Mouse (Mus musculus): ENCODE results near the gene Junb. TPM values are rescaled to one million over a fixed set of nuclear protein-coding genes. Genes with fewer than 3 reads are reported as not detected.

The Junb gene
- polyA plus RNA-seq, 1 experiment from 2014 or later: 21.9 TPM

DNA sequence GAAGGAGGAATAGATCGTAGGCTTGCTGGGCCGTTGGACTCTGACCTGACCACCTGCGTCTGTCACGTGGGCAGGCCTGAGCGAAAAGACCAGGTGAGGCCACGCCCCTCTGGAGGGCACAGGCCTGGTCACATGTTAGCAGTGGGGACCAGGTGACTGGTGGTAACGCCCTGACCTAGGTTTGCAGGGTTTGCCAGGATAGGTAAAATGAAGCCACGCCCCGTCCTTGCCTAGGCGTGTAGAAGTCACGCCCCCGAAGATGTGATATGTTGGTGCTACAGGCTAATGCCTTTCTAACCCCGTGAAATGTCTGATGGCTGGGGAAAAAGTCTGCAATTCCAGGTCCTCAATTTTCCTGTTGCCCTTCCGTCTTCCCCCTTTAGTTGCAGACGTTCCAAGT lies 12.3 kb upstream of the Junb start:
- peak overlapping the region; percentile 96 for H3K27ac ChIP-seq (ENCODE audit: low read depth)
- DNase-seq: peak; percentile 85
- H3K9me3 ChIP-seq (ENCODE audit: low read length): no peaks in the 10 kb centered on the region
- H3K4me2 ChIP-seq (ENCODE audit: low read depth, low read length): peak overlapping the region; percentile 97
- H3K4me3 ChIP-seq (ENCODE audit: low read depth, low read length): peak overlapping the region; percentile 63
- WGBS (ENCODE audit: insufficient replicate concordance): 4% methylated on average over 15 of the region's 15 CpGs
- no peaks in the 10 kb centered on the region for H3K36me3 ChIP-seq (replicated peaks; ENCODE audit: insufficient read depth, low read length)
- no peaks in the 10 kb centered on the region for H3K27me3 ChIP-seq (ENCODE audit: insufficient read depth, low read length)
- peak overlapping the region; percentile 82 for H3K9ac ChIP-seq (replicated peaks)
- peaks cover 27% of the 10 kb centered on the region for H3K4me1 ChIP-seq (ENCODE audit: insufficient read depth)
- TF ChIP-seq EP300 (IDR thresholded peaks at IDR 0.05; ENCODE audit: low read depth): no peak
- TF ChIP-seq CTCF (IDR thresholded peaks at IDR 0.05; ENCODE audit: low read depth): no peak
- ATAC-seq: peak; percentile 62

DNA sequence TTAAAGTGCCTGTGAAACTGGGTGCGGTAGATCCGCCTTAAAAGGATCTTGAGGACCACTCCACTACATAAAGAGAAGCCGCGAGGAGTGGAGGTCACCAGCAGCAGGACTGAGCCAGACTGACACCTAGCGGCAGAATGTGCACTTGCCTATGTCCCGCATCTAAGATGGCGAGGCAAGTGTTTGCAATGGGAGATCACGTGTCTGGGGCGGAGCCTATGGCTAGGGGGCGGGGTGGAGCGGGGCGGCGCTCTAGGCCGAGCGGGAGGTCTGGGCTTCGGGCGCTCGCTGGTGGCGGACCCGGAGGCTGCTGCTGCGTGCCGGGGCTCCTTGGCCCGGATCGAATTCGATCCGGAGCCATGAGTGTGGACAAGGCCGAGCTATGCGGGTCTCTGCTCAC lies 11.8 kb upstream of the Junb start, which contains the start of gene Hook2:
Hook2 (plus strand) TSS at position 255 of the 400 bp plus-strand sequence.
- H3K36me3 ChIP-seq (replicated peaks; ENCODE audit: insufficient read depth, low read length): no peaks in the 10 kb centered on the region
- peak within 1 kb of the TSS; percentile 82 for H3K9ac ChIP-seq (replicated peaks)
- H3K4me2 ChIP-seq (ENCODE audit: low read depth, low read length): peak within 1 kb of the TSS; percentile 97
- peaks cover 32% of the 10 kb centered on the region for H3K4me1 ChIP-seq (ENCODE audit: insufficient read depth)
- ATAC-seq (peak; percentile 85), DNase-seq (peak; percentile 99)
- H3K9me3 ChIP-seq (ENCODE audit: low read length): no peaks in the 10 kb centered on the region
- no peaks in the 10 kb centered on the region for H3K27me3 ChIP-seq (ENCODE audit: insufficient read depth, low read length)
- peak within 1 kb of the TSS; percentile 96 for H3K27ac ChIP-seq (ENCODE audit: low read depth)
- peak within 1 kb of the TSS; percentile 63 for H3K4me3 ChIP-seq (ENCODE audit: low read depth, low read length)
- under 1% methylated on average over 25 of the region's 28 CpGs for WGBS (ENCODE audit: insufficient replicate concordance)
- TF ChIP-seq EP300 (IDR thresholded peaks at IDR 0.05; ENCODE audit: low read depth) (no peak; the same call in 1 of the 2 replicates), CTCF (IDR thresholded peaks at IDR 0.05; ENCODE audit: low read depth) (peak; percentile 100)

DNA sequence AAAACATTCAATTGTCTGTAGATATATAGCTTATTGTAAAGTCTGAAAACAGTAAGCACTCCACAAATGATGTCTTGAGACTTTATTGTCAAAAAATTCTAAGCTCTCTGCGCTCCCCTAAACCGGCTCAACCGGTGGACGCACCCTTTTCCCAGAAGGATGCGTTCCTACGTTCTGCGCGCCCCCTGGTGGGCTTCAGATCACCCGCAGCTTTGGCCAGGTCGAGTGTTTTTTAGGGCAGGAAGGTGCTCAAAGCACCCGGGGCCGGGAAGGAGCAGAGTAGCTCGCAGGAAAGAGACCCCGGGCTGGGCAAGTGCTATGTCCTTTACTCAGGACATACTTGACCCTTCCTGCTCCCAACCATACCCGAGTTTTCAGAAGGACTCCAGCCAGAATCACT lies 11.3 kb upstream of the Junb start:
- H3K4me2 ChIP-seq (ENCODE audit: low read depth, low read length): peak overlapping the region; percentile 97
- peak; percentile 95 for TF ChIP-seq CTCF (IDR thresholded peaks at IDR 0.05; ENCODE audit: low read depth)
- TF ChIP-seq EP300 (IDR thresholded peaks at IDR 0.05; ENCODE audit: low read depth): peak; percentile 36; the same call in 1 of the 2 replicates
- H3K36me3 ChIP-seq (replicated peaks; ENCODE audit: insufficient read depth, low read length): no peaks in the 10 kb centered on the region
- ATAC-seq (peak; percentile 70), DNase-seq (peak; percentile 94)
- peaks cover 37% of the 10 kb centered on the region for H3K4me1 ChIP-seq (ENCODE audit: insufficient read depth)
- H3K9me3 ChIP-seq (ENCODE audit: low read length): no peaks in the 10 kb centered on the region
- peak overlapping the region; percentile 63 for H3K4me3 ChIP-seq (ENCODE audit: low read depth, low read length)
- WGBS (ENCODE audit: insufficient replicate concordance): 0% methylated on average over 15 of the region's 15 CpGs
- H3K27ac ChIP-seq (ENCODE audit: low read depth): peak overlapping the region; percentile 96
- H3K9ac ChIP-seq (replicated peaks): peak overlapping the region; percentile 82
- H3K27me3 ChIP-seq (ENCODE audit: insufficient read depth, low read length): no peaks in the 10 kb centered on the region

DNA sequence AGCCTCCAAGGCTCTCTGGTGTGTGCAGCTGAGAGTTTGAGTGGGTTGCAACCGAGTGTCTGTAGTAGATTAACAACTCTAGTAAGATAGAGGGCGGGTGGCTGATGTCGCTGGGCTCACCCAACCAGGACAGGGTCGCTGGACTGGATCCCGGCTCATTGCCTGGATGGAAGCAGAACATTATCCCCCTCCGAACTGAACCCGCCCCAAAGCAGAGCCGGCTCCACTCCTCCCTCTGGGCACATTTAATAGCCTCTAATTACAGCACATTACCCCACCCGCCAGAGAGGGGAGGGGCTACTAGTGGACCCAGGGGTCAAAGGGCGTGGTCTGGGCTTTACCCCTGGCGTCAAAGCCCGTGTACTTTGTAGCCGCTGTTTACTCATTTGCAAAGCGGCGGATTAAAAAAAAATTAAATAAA lies 10.8 kb upstream of the Junb start:
- peak overlapping the region; percentile 96 for H3K27ac ChIP-seq (ENCODE audit: low read depth)
- peak overlapping the region; percentile 97 for H3K4me2 ChIP-seq (ENCODE audit: low read depth, low read length)
- ATAC-seq (peak; percentile 16), DNase-seq (peak; percentile 76)
- 10% methylated on average over 15 of the region's 15 CpGs for WGBS (ENCODE audit: insufficient replicate concordance)
- peaks cover 42% of the 10 kb centered on the region for H3K4me1 ChIP-seq (ENCODE audit: insufficient read depth)
- H3K4me3 ChIP-seq (ENCODE audit: low read depth, low read length): peak overlapping the region; percentile 63
- H3K36me3 ChIP-seq (replicated peaks; ENCODE audit: insufficient read depth, low read length): no peaks in the 10 kb centered on the region
- TF ChIP-seq EP300 (IDR thresholded peaks at IDR 0.05; ENCODE audit: low read depth) (no peak), CTCF (IDR thresholded peaks at IDR 0.05; ENCODE audit: low read depth) (no peak)
- H3K9ac ChIP-seq (replicated peaks): peak overlapping the region; percentile 82
- H3K9me3 ChIP-seq (ENCODE audit: low read length): no peaks in the 10 kb centered on the region
- H3K27me3 ChIP-seq (ENCODE audit: insufficient read depth, low read length): no peaks in the 10 kb centered on the region

DNA sequence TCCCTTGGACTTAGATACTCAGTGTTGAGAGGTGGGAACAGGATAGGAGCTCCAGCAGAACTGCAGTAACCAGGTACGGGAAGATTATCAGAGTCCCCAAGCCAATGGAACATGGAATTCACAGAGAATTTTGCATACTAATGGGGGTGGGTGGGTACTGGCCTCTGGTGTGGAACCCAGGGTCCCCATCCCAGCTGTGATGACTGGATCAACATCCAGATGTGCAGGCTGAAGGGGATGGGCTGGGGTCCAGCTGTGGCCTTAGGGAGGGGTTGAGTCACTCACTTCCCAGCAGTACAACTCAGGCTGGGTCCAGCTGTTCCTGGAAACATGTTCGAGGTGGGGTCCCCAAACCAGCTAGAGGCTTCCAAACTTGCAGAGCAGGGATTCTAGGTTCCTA lies 9.4 kb upstream of the Junb start:
- H3K9ac ChIP-seq (replicated peaks): no peak overlapping the region
- H3K4me1 ChIP-seq (ENCODE audit: insufficient read depth): peaks cover 54% of the 10 kb centered on the region
- no peaks in the 10 kb centered on the region for H3K27me3 ChIP-seq (ENCODE audit: insufficient read depth, low read length)

DNA sequence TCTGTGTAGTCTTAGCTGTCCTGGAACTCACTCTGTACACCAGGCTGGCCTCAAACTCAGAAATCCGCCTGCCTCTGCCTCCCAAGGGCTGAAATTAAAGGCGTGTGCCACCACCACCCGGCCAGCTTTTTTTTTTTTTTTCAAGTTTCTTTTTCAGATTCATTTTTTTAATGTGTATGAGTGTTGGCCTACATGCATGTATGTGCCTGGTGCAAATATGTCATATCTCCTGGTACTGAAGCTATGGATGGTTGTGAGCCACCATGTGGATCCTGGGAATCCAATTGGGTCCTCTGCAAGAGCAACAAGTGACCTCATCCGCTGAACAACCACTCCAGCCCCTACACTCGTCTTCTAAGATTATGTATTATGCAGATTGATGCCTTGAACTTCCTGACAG lies 8.9 kb upstream of the Junb start:
- ATAC-seq (no peak), DNase-seq (no peak)
- H3K9me3 ChIP-seq (ENCODE audit: low read length): no peaks in the 10 kb centered on the region
- no peaks in the 10 kb centered on the region for H3K27me3 ChIP-seq (ENCODE audit: insufficient read depth, low read length)
- H3K9ac ChIP-seq (replicated peaks): no peak overlapping the region
- H3K4me2 ChIP-seq (ENCODE audit: low read depth, low read length): no peak overlapping the region
- no peaks in the 10 kb centered on the region for H3K36me3 ChIP-seq (replicated peaks; ENCODE audit: insufficient read depth, low read length)
- H3K4me3 ChIP-seq (ENCODE audit: low read depth, low read length): no peak overlapping the region
- H3K4me1 ChIP-seq (ENCODE audit: insufficient read depth): peaks cover 59% of the 10 kb centered on the region
- no peak for TF ChIP-seq EP300 (IDR thresholded peaks at IDR 0.05; ENCODE audit: low read depth)
- TF ChIP-seq CTCF (IDR thresholded peaks at IDR 0.05; ENCODE audit: low read depth): no peak
- WGBS (ENCODE audit: insufficient replicate concordance): 71% methylated on average over 5 of the region's 5 CpGs
- H3K27ac ChIP-seq (ENCODE audit: low read depth): no peak overlapping the region

More for the DNA sequence above, 9.4 kb upstream of the Junb start:
- ATAC-seq (no peak), DNase-seq (no peak)
- TF ChIP-seq EP300 (IDR thresholded peaks at IDR 0.05; ENCODE audit: low read depth) (no peak), CTCF (IDR thresholded peaks at IDR 0.05; ENCODE audit: low read depth) (no peak)
- Histone ChIP-seq H3K27ac (ENCODE audit: low read depth) (no peak overlapping the region), H3K4me2 (ENCODE audit: low read depth, low read length) (no peak overlapping the region), H3K36me3 (replicated peaks; ENCODE audit: insufficient read depth, low read length) (no peaks in the 10 kb centered on the region), H3K4me3 (ENCODE audit: low read depth, low read length) (no peak overlapping the region), H3K9me3 (ENCODE audit: low read length) (no peaks in the 10 kb centered on the region)
- WGBS (ENCODE audit: insufficient replicate concordance): 66% methylated on average over 2 of the region's 2 CpGs

Data from liver, postnatal 0 days (tissue).